Mouse (Mus musculus) hindbrain, embryonic 14.5 days (tissue): ENCODE data around the gene Gm49711. TPM values are rescaled to one million over a fixed set of nuclear protein-coding genes. Genes with fewer than 3 reads are reported as not detected.

Experiments
- ATAC-seq: fragments of 200-750 bp; cut with Nextera tagmentation; 2 replicates; pipeline ENCODE4 v1.8.0; 2017; ENCODE audit warnings: moderate number of reproducible peaks, mild to moderate bottlenecking, moderate TSS enrichment, moderate library complexity; ENCODE audit not compliant: low FRiP score
- DNase-seq: peaks from one replicate; pipeline ENCODE4 v3.0.0-alpha.2; 2015; ENCODE audit warnings: low spot score
- H3K27ac ChIP-seq: fragments of 300-500 bp; sonication (generic); 2 replicates; pipeline ENCODE4 v1.5.1; 2014; ENCODE audit warnings: mild to moderate bottlenecking, moderate library complexity
- H3K27me3 ChIP-seq: fragments of 300-500 bp; sonication (generic); 2 replicates; pipeline ENCODE4 v1.6.1; 2014; ENCODE audit warnings: mild to moderate bottlenecking, low read length, mixed read lengths; ENCODE audit not compliant: control insufficient read depth, insufficient read depth
- H3K36me3 ChIP-seq: fragments of 300-500 bp; sonication (generic); replicated peaks from 2 replicates; pipeline ENCODE4 v1.6.1; 2014; ENCODE audit not compliant: control insufficient read depth, insufficient read depth
- H3K4me1 ChIP-seq: fragments of 300-500 bp; sonication (generic); replicated peaks from 2 replicates; pipeline ENCODE4 v1.6.1; 2014; ENCODE audit warnings: antibody characterized with exemption, low read length, mixed read lengths; ENCODE audit not compliant: control insufficient read depth, insufficient read depth
- H3K4me2 ChIP-seq: fragments of 300-500 bp; sonication (generic); replicated peaks from 2 replicates; pipeline ENCODE4 v1.6.1; 2014; ENCODE audit warnings: mild to moderate bottlenecking, moderate library complexity
- H3K4me3 ChIP-seq: fragments of 300-500 bp; sonication (generic); replicated peaks from 2 replicates; pipeline ENCODE4 v1.5.1; 2014; ENCODE audit warnings: mild to moderate bottlenecking, low read length
- H3K9ac ChIP-seq: fragments of 300-500 bp; sonication (generic); 2 replicates; pipeline ENCODE4 v1.6.1; 2014
- H3K9me3 ChIP-seq: fragments of 300-500 bp; sonication (generic); 2 replicates; pipeline ENCODE4 v1.6.1; 2016; ENCODE audit warnings: low read length; ENCODE audit not compliant: control insufficient read depth
- WGBS: fragments of 180-500 bp; shearing (Covaris S2); extraction: QIAGEN DNeasy Blood & Tissue Kit; methylation state at CpG from one replicate; pipeline ENCODE4 v1.1.7; 2014; 5-methylcytosine and 5-hydroxymethylcytosine counted together
- polyA plus RNA-seq: library from polyadenylated mRNA; unstranded; fragments of >200 nt; fragmentation: Nextera tagmentation; extraction: Ambion mirVana; gene quantifications from 2 replicates; pipeline ENCODE4 v1.2.1, GENCODE M21; 2014

Gm49711 gene
- 0.54 and 0.64 TPM in 2 replicates for polyA plus RNA-seq

- peak; percentile 95 for ATAC-seq
- peaks cover 36% of the 10 kb centered on the region for H3K4me1 ChIP-seq
- H3K9ac ChIP-seq, result peak within 1 kb of the TSS; percentile 91
- H3K27me3 ChIP-seq, result no peaks in the 10 kb centered on the region
- WGBS, result under 1% methylated on average over 97 of the region's 99 CpGs
- peak within 1 kb of the TSS; percentile 93 for H3K4me3 ChIP-seq
- peak; percentile 88 for DNase-seq
- peak within 1 kb of the TSS; percentile 71 for H3K27ac ChIP-seq
- peaks cover 22% of the 10 kb centered on the region for H3K36me3 ChIP-seq
- H3K4me2 ChIP-seq, result peak within 1 kb of the TSS; percentile 89
- H3K9me3 ChIP-seq, result 0 out of 2 replicates have a peak, but pooled peaks cover 4% of the 10 kb centered on the region
These were observed at the start of gene Gm49711, which contains the start of the genes Mrps6 and Slc5a3 for GRCm38 (mm10) chr16:92057852-92058643. Gene Gm49711 (plus strand): TSS chr16:92058316. Gene Mrps6 (plus strand): TSS chr16:92058270. Gene Slc5a3 (plus strand): TSS chr16:92058322.

GRCm38 (mm10) chr16:92009586-92009985 lies 48.5 kb upstream of the Gm49711 start:
- H3K27me3 ChIP-seq, result no peaks in the 10 kb centered on the region
- no peaks in the 10 kb centered on the region for H3K4me1 ChIP-seq
- 94% methylated on average over 2 of the region's 2 CpGs for WGBS

GRCm38 (mm10) chr16:92016792-92017191 lies 41.3 kb upstream of the Gm49711 start:
- no peak overlapping the region for H3K9ac ChIP-seq
- no peak for DNase-seq
- H3K4me1 ChIP-seq, result 0 out of 2 replicates have a peak, but pooled peaks cover 15% of the 10 kb centered on the region
- H3K36me3 ChIP-seq, result no peaks in the 10 kb centered on the region
- H3K9me3 ChIP-seq, result no peaks in the 10 kb centered on the region
- H3K4me3 ChIP-seq, result no peak overlapping the region
- no peaks in the 10 kb centered on the region for H3K27me3 ChIP-seq
- ATAC-seq, result no peak
- no peak overlapping the region for H3K27ac ChIP-seq
- no peak overlapping the region for H3K4me2 ChIP-seq
- 86% methylated on average over 8 of the region's 8 CpGs for WGBS

More at GRCm38 (mm10) chr16:92009586-92009985, 48.5 kb upstream of the Gm49711 start:
- ATAC-seq, result no peak
- no peak for DNase-seq
- H3K4me3 ChIP-seq, result no peak overlapping the region
- no peak overlapping the region for H3K27ac ChIP-seq
- H3K4me2 ChIP-seq, result no peak overlapping the region
- no peaks in the 10 kb centered on the region for H3K36me3 ChIP-seq
- H3K9me3 ChIP-seq, result no peaks in the 10 kb centered on the region
- H3K9ac ChIP-seq, result no peak overlapping the region

DNA sequence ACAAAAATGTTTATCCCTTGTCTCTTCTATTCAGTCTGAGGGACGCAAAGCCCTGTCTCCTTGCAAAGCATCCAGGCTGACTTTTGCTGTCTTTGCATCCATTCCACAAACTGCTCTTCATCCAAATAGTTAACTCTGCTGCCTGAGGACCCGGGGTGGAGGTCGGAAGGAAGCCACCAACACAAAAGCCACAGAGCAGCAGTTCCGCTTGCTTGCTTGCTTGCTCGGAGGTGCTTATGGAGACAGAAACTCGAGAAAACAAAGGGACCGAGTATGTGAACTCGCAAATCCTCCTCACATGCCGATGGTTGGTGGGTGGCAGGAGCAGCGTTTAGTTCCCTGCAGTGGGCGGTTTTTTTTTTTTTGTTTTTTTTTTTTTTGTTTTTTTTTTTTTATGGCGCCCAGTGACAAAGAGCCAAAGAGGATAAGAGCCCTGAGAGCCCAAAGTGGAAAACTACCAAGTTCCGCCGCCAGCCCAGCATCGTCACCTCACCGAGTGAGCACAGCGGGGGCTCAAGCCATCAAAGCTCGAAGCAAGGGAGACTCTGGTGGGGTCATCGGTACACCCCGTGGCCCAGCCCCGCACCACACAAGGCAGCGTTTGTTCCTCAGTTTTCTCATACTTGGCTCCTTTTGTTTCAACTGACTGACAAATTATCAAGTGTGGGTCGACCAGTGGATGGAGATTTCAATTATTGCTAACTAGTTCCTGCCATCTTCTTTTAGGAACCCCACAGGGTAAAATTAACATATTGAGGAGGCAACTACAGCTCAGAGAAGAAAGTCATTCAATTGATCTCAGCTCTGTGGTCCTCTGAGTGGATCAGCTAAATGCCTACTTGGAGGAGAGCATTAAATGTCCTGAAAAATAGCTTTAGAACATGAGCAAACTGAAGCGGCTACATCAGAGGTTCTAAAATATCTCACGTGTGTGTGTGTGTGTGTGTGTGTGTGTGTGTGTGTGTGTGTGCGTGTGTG lies 38.7 kb upstream of the Gm49711 start:
- H3K36me3 ChIP-seq, result no peaks in the 10 kb centered on the region
- H3K4me3 ChIP-seq, result peak overlapping the region; percentile 29
- peak overlapping the region; percentile 65 for H3K4me2 ChIP-seq
- peak; percentile 43 for DNase-seq
- ATAC-seq, result peak; percentile 84
- H3K9me3 ChIP-seq, result no peaks in the 10 kb centered on the region
- H3K27ac ChIP-seq, result peak overlapping the region; percentile 74
- no peaks in the 10 kb centered on the region for H3K27me3 ChIP-seq
- H3K9ac ChIP-seq, result peak overlapping the region; percentile 58
- 7% methylated on average over 26 of the region's 26 CpGs for WGBS
- 0 out of 2 replicates have a peak, but pooled peaks cover 15% of the 10 kb centered on the region for H3K4me1 ChIP-seq

GRCm38 (mm10) chr16:92021656-92022400 lies 36.3 kb upstream of the Gm49711 start:
- 88% methylated on average over 12 of the region's 12 CpGs for WGBS

DNA sequence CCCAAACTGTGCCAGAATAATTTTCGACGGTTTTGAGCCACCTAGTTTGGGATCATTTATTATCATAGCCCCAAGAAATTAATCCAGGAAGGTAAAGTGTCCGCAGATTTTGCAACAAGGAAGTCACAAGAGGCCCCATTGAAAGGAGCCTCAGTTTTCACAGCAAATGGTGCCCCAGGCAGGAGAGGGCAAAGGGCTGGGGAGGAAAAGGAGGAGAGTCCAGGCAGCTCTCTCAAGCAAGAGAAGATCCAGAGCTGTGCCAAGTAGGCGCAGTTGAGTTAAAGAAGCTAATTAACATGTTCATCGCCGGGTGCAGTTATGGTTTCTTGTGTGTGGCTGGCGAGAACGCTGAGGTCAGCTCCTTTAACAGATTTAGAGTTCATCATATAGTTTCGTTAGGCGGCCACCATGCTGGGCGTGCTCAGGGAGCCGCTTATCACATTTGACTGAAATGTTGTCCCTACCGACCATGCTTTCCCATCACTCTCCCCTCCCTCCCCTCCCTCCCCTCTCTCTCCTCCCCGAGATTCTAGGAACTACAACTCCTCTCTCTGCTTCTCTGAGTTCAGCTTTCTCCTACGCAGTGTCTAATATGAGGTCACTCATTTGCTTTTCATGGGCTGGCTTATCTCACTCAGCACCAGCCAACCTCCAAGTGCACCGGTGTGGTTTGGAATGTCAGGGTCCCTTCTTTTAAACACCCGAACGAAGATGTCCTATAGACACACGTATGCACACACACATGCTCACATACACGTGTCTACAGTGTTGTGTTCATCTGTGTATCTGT lies 35.4 kb upstream of the Gm49711 start:
- Histone ChIP-seq H3K27ac (no peak overlapping the region), H3K4me3 (no peak overlapping the region), H3K27me3 (no peaks in the 10 kb centered on the region), H3K4me1 (0 out of 2 replicates have a peak, but pooled peaks cover 15% of the 10 kb centered on the region), H3K9ac (no peak overlapping the region), H3K36me3 (no peaks in the 10 kb centered on the region), H3K4me2 (no peak overlapping the region), H3K9me3 (no peaks in the 10 kb centered on the region)
- no peak for DNase-seq
- WGBS, result 78% methylated on average over 20 of the region's 20 CpGs
- no peak for ATAC-seq

More at GRCm38 (mm10) chr16:92021656-92022400, 36.3 kb upstream of the Gm49711 start:
- no peaks in the 10 kb centered on the region for H3K9me3 ChIP-seq
- 0 out of 2 replicates have a peak, but pooled peaks cover 15% of the 10 kb centered on the region for H3K4me1 ChIP-seq
- H3K27me3 ChIP-seq, result no peaks in the 10 kb centered on the region
- ATAC-seq (no peak), DNase-seq (no peak)
- H3K9ac ChIP-seq, result no peak overlapping the region
- no peak overlapping the region for H3K4me3 ChIP-seq
- H3K27ac ChIP-seq, result no peak overlapping the region
- H3K4me2 ChIP-seq, result no peak overlapping the region
- no peaks in the 10 kb centered on the region for H3K36me3 ChIP-seq

- H3K9ac ChIP-seq, result no peak overlapping the region
- ATAC-seq, result no peak
These were observed 24.8 kb upstream of the Gm49711 start for GRCm38 (mm10) chr16:92033286-92033685.

DNA sequence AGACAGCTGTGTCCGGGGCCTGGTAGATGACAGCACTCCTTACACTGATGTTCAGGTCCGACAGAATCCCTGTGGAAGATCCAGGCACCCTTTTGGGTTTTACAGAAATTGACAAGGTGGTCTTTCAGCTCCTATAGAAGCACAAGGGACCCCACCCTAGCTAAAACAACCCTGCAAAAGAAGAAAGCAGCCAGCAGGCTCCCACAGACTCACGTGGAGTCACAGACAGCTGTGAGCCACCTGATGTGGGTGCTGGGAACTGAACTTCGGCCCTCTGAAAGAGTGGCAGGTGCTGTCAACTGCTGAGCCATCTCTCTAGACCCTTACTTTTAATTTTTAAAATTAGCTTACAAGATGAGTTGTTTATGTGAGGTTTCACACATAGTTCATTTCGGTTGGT lies 23.4 kb upstream of the Gm49711 start:
- no peak overlapping the region for H3K9ac ChIP-seq
- H3K9me3 ChIP-seq, result no peaks in the 10 kb centered on the region
- H3K27me3 ChIP-seq, result no peaks in the 10 kb centered on the region
- no peak overlapping the region for H3K27ac ChIP-seq
- no peak for ATAC-seq
- whole genome bisulfite sequencing, result 79% methylated on average over 5 of the region's 5 CpGs
- no peak for DNase-seq
- no peaks in the 10 kb centered on the region for H3K36me3 ChIP-seq
- H3K4me1 ChIP-seq, result no peaks in the 10 kb centered on the region
- no peak overlapping the region for H3K4me3 ChIP-seq
- no peak overlapping the region for H3K4me2 ChIP-seq

More at GRCm38 (mm10) chr16:92033286-92033685, 24.8 kb upstream of the Gm49711 start:
- no peaks in the 10 kb centered on the region for H3K4me1 ChIP-seq
- H3K36me3 ChIP-seq, result no peaks in the 10 kb centered on the region
- no peaks in the 10 kb centered on the region for H3K9me3 ChIP-seq
- 91% methylated on average over 3 of the region's 3 CpGs for WGBS
- H3K27me3 ChIP-seq, result no peaks in the 10 kb centered on the region
- no peak for DNase-seq
- no peak overlapping the region for H3K27ac ChIP-seq
- H3K4me2 ChIP-seq, result no peak overlapping the region
- H3K4me3 ChIP-seq, result no peak overlapping the region
